Mouse (Mus musculus): ENCODE data around the gene Dspp.

Gene Dspp

GRCm38 (mm10) chr5:104201153-104201950 is 30.8 kb downstream of the Dspp start:
- DNase-seq (ENCODE audit: low read depth, low spot score) = no peak

- DNase-seq (ENCODE audit: low read depth, low spot score) = no peak
Observed at GRCm38 (mm10) chr5:104202351-104202750, 31.8 kb downstream of the Dspp start, which contains the start of gene Dmp1. Gene Dmp1, plus strand, starts transcription at chr5:104202613.

GRCm38 (mm10) chr5:104212531-104212930 is 42.0 kb downstream of the Dspp start:
- DNase-seq (ENCODE audit: low read depth, low spot score) = no peak

- peak; percentile 34 for DNase-seq (ENCODE audit: low read depth, low spot score)
Observed at GRCm38 (mm10) chr5:104218926-104219325, 48.4 kb downstream of the Dspp start.

- no peak for DNase-seq (ENCODE audit: low read depth, low spot score)
Observed at GRCm38 (mm10) chr5:104224299-104224698, 53.8 kb downstream of the Dspp start.

GRCm38 (mm10) chr5:104224750-104225149 is 54.2 kb downstream of the Dspp start:
- DNase-seq (ENCODE audit: low read depth, low spot score) = no peak

- DNase-seq (ENCODE audit: low read depth, low spot score) = no peak
Observed at GRCm38 (mm10) chr5:104228497-104228896, 58.0 kb downstream of the Dspp start.

Measured in embryo, embryonic 11.5 days (tissue).